ENCODE assay signal across 25 mouse cellular contexts in genomic region chrX:144374196-144374595, GRCm38 (mm10).
"Had no signal": no experiment of that assay in that cellular context is flagged by ENCODE, and none has a peak within 500 bp of the region (broad histone marks: within the 10 kb centered on the region; RNA-seq: fewer than 3 reads in every experiment).

No protein-coding gene starts in this region.

- ATAC-seq: hindbrain, embryonic 16.5 days; inflammation-experienced regulatory T-cells, adult 6 months; intestine, embryonic 15.5 days; intestine, postnatal 0 days had no signal

- H3K4me3 ChIP-seq: heart, embryonic 10.5 days; heart, embryonic 12.5 days; hindbrain, embryonic 10.5 days; hindbrain, embryonic 12.5 days; intestine, embryonic 15.5 days; layer of hippocampus, adult 2 months; left cerebral cortex, adult 2 months; limb, embryonic 13.5 days; liver, embryonic 13.5 days; liver, embryonic 15.5 days had no signal

- H3K4me2 ChIP-seq: heart, embryonic 12.5 days; hindbrain, embryonic 12.5 days; hindbrain, embryonic 14.5 days; intestine, embryonic 15.5 days; limb, embryonic 13.5 days; liver, embryonic 11.5 days; liver, embryonic 13.5 days; liver, embryonic 15.5 days had no signal

- H3K4me1 ChIP-seq: heart, embryonic 10.5 days; heart, embryonic 12.5 days; hindbrain, embryonic 10.5 days; hindbrain, embryonic 12.5 days; intestine, embryonic 15.5 days; limb, embryonic 13.5 days; liver, embryonic 13.5 days; liver, embryonic 15.5 days had no signal

- H3K9me3 ChIP-seq: heart, embryonic 10.5 days; heart, embryonic 12.5 days; hindbrain, embryonic 10.5 days; hindbrain, embryonic 12.5 days; intestine, embryonic 15.5 days; limb, embryonic 13.5 days; liver, embryonic 13.5 days; liver, embryonic 15.5 days had no signal

- H3K27me3 ChIP-seq: heart, embryonic 12.5 days; hindbrain, embryonic 12.5 days; intestine, embryonic 15.5 days; limb, embryonic 13.5 days; liver, embryonic 13.5 days; liver, embryonic 15.5 days had no signal

- H3K9ac ChIP-seq: heart, embryonic 12.5 days; hindbrain, embryonic 12.5 days; hindbrain, embryonic 14.5 days; intestine, embryonic 15.5 days; limb, embryonic 13.5 days; liver, embryonic 13.5 days; liver, embryonic 15.5 days had no signal

- DNase-seq: gastrocnemius, postnatal 25 days; heart, adult 18-20 months; heart, postnatal 10 days; heart, postnatal 4 days; kidney, adult 18-20 months; kidney, adult 8-10 months; kidney, postnatal 10 days; kidney, postnatal 25 days; kidney, postnatal 4 days; liver; liver, embryonic 13.5 days had no signal

- H3K27ac ChIP-seq: heart, embryonic 10.5 days; hindbrain, embryonic 10.5 days; hindbrain, embryonic 12.5 days; hindbrain, embryonic 14.5 days; intestine, embryonic 15.5 days; layer of hippocampus, adult 2 months; left cerebral cortex, adult 2 months; limb, embryonic 13.5 days; liver, embryonic 13.5 days; liver, embryonic 15.5 days had no signal

- H3K36me3 ChIP-seq: hindbrain, embryonic 12.5 days; intestine, embryonic 15.5 days; liver, embryonic 15.5 days had no signal
